14 mouse cellular contexts compared by ENCODE assay signal in genomic region chr1:129837776-129838175, GRCm38 (mm10).
A peak's percentile ranks its signal among the peaks of the same experiment; 100 is the strongest.
DNase-seq lines count a peak whose midpoint lies in the region; ATAC-seq and TF ChIP-seq lines count a peak whose summit lies in the region.
"Had no signal": no experiment of that assay in that cellular context is flagged by ENCODE, and none has a peak within 500 bp of the region (broad histone marks: within the 10 kb centered on the region; RNA-seq: fewer than 3 reads in every experiment).

No protein-coding gene starts in this region.

- no peak for TF ChIP-seq POLR2A in thymus, adult 2 months (IDR thresholded peaks at IDR 0.05; ENCODE audit: control insufficient read depth, extremely low read depth, insufficient read depth, low read length, poor library complexity)

- TF ChIP-seq CTCF in gastrocnemius, adult 2 months (IDR thresholded peaks at IDR 0.05): no peak
- TF ChIP-seq CTCF in stomach, postnatal 0 days (IDR thresholded peaks at IDR 0.05; ENCODE audit: low read depth): no peak
- TF ChIP-seq CTCF in thymus, adult 2 months (IDR thresholded peaks at IDR 0.05; ENCODE audit: borderline replicate concordance, control insufficient read depth, extremely low read depth, insufficient read depth, low read length, poor library complexity): no peak

- DNase-seq in gastrocnemius, postnatal 14 days: peak; percentile 21
- DNase-seq in gastrocnemius, adult 2 months: no peak
- no peak for DNase-seq in stomach, postnatal 0 days (ENCODE audit: low spot score)
- DNase-seq in thymus, adult 2 months: no peak
- DNase-seq: adrenal gland, postnatal 10 days; cerebellum, postnatal 10 days had no signal

- intact Hi-C loops in gastrocnemius, postnatal 14 days (cut with DNase I; ENCODE audit: low total_unique reads): no loop called here
- intact Hi-C loops in gastrocnemius, adult 2 months (cut with DNase I): no loop called here

- H3K36me3 ChIP-seq in stomach, embryonic 14.5 days (ENCODE audit: control insufficient read depth, insufficient read depth, low read length): no peaks in the 10 kb centered on the region
- H3K36me3 ChIP-seq in stomach, postnatal 0 days (ENCODE audit: control insufficient read depth, insufficient read depth, low read length): no peaks in the 10 kb centered on the region
- H3K36me3 ChIP-seq in limb, embryonic 13.5 days: no peaks in the 10 kb centered on the region
- H3K36me3 ChIP-seq in forebrain, embryonic 12.5 days (replicated peaks): no peaks in the 10 kb centered on the region
- no peaks in the 10 kb centered on the region for H3K36me3 ChIP-seq in forebrain, embryonic 16.5 days (ENCODE audit: control insufficient read depth, insufficient read depth)
- H3K36me3 ChIP-seq in thymus, adult 2 months (ENCODE audit: control insufficient read depth, insufficient read depth, low read length): no peaks in the 10 kb centered on the region
- H3K36me3 ChIP-seq: heart, embryonic 15.5 days; liver, embryonic 12.5 days; midbrain, embryonic 15.5 days had no signal

- no peak overlapping the region for H3K4me2 ChIP-seq in stomach, embryonic 14.5 days (replicated peaks; ENCODE audit: low read depth, low read length)
- H3K4me2 ChIP-seq in stomach, postnatal 0 days (replicated peaks; ENCODE audit: low read depth): no peak overlapping the region
- no peak overlapping the region for H3K4me2 ChIP-seq in limb, embryonic 13.5 days (replicated peaks)
- H3K4me2 ChIP-seq in forebrain, embryonic 12.5 days: no peak overlapping the region
- no peak overlapping the region for H3K4me2 ChIP-seq in forebrain, embryonic 16.5 days (ENCODE audit: low read length)
- H3K4me2 ChIP-seq: forebrain, embryonic 13.5 days; heart, embryonic 15.5 days; liver, embryonic 12.5 days; midbrain, embryonic 15.5 days had no signal

- no peaks in the 10 kb centered on the region for H3K27me3 ChIP-seq in stomach, embryonic 14.5 days (ENCODE audit: control insufficient read depth, insufficient read depth, low read length)
- no peaks in the 10 kb centered on the region for H3K27me3 ChIP-seq in stomach, postnatal 0 days (ENCODE audit: control insufficient read depth, insufficient read depth, low read length)
- no peaks in the 10 kb centered on the region for H3K27me3 ChIP-seq in limb, embryonic 13.5 days
- H3K27me3 ChIP-seq in forebrain, embryonic 12.5 days: no peaks in the 10 kb centered on the region
- no peaks in the 10 kb centered on the region for H3K27me3 ChIP-seq in forebrain, embryonic 16.5 days (replicated peaks; ENCODE audit: control insufficient read depth, insufficient read depth, low read length)
- H3K27me3 ChIP-seq in thymus, adult 2 months (ENCODE audit: control insufficient read depth, insufficient read depth, low read length): no peaks in the 10 kb centered on the region
- H3K27me3 ChIP-seq: forebrain, embryonic 13.5 days; heart, embryonic 15.5 days; liver, embryonic 12.5 days; midbrain, embryonic 15.5 days had no signal

- no peak overlapping the region for H3K27ac ChIP-seq in gastrocnemius, adult 2 months
- no peak overlapping the region for H3K27ac ChIP-seq in stomach, embryonic 14.5 days (ENCODE audit: low read length)
- no peak overlapping the region for H3K27ac ChIP-seq in stomach, postnatal 0 days (replicated peaks)
- H3K27ac ChIP-seq in limb, embryonic 13.5 days: no peak overlapping the region
- H3K27ac ChIP-seq in forebrain, embryonic 12.5 days: no peak overlapping the region
- no peak overlapping the region for H3K27ac ChIP-seq in forebrain, embryonic 16.5 days (ENCODE audit: low read length)
- H3K27ac ChIP-seq in thymus, adult 2 months (ENCODE audit: control insufficient read depth, insufficient read depth, low read length): no peak overlapping the region
- H3K27ac ChIP-seq: forebrain, embryonic 13.5 days; heart, embryonic 15.5 days; liver, embryonic 12.5 days; midbrain, embryonic 15.5 days had no signal

- peak; percentile 74; the same call in 1 of the 2 replicates for ATAC-seq in stomach, embryonic 14.5 days (ENCODE audit: insufficient number of reproducible peaks, insufficient read depth, low FRiP score, low read depth)
- no peak for ATAC-seq in stomach, postnatal 0 days (ENCODE audit: low FRiP score, low TSS enrichment)
- peak; percentile 75 for ATAC-seq in limb, embryonic 13.5 days (ENCODE audit: low FRiP score, low read depth)
- ATAC-seq in forebrain, embryonic 12.5 days (ENCODE audit: low FRiP score): no peak
- ATAC-seq in forebrain, embryonic 16.5 days: no peak
- ATAC-seq: forebrain, embryonic 13.5 days; liver, embryonic 12.5 days; midbrain, embryonic 15.5 days had no signal

- no peak overlapping the region for H3K9ac ChIP-seq in stomach, embryonic 14.5 days (replicated peaks; ENCODE audit: low read depth, low read length)
- H3K9ac ChIP-seq in stomach, postnatal 0 days (ENCODE audit: low read length): no peak overlapping the region
- no peak overlapping the region for H3K9ac ChIP-seq in limb, embryonic 13.5 days
- H3K9ac ChIP-seq in forebrain, embryonic 12.5 days: no peak overlapping the region
- no peak overlapping the region for H3K9ac ChIP-seq in forebrain, embryonic 16.5 days (replicated peaks; ENCODE audit: low read depth, low read length)
- H3K9ac ChIP-seq: forebrain, embryonic 13.5 days; heart, embryonic 15.5 days; liver, embryonic 12.5 days; midbrain, embryonic 15.5 days had no signal

- H3K9me3 ChIP-seq in stomach, embryonic 14.5 days (ENCODE audit: control insufficient read depth, low read depth, low read length): no peaks in the 10 kb centered on the region
- no peaks in the 10 kb centered on the region for H3K9me3 ChIP-seq in stomach, postnatal 0 days (ENCODE audit: control insufficient read depth, low read length)
- H3K9me3 ChIP-seq in limb, embryonic 13.5 days: no peaks in the 10 kb centered on the region
- H3K9me3 ChIP-seq in forebrain, embryonic 12.5 days: no peaks in the 10 kb centered on the region
- no peaks in the 10 kb centered on the region for H3K9me3 ChIP-seq in forebrain, embryonic 16.5 days (ENCODE audit: control insufficient read depth, low read length)
- H3K9me3 ChIP-seq: forebrain, embryonic 13.5 days; heart, embryonic 15.5 days; liver, embryonic 12.5 days; midbrain, embryonic 15.5 days had no signal

- 10% methylated on average over 3 of the region's 3 CpGs for WGBS in stomach, embryonic 14.5 days
- 38% methylated on average over 3 of the region's 3 CpGs for WGBS in stomach, postnatal 0 days
- WGBS in limb, embryonic 13.5 days: 14% methylated on average over 3 of the region's 3 CpGs
- WGBS in forebrain, embryonic 12.5 days: 76% methylated on average over 3 of the region's 3 CpGs
- 79% methylated on average over 3 of the region's 3 CpGs for WGBS in forebrain, embryonic 16.5 days
- 34% methylated on average over 3 of the region's 3 CpGs for whole genome bisulfite sequencing in thymus, adult 2 months

- no peak overlapping the region for H3K4me3 ChIP-seq in gastrocnemius, adult 2 months
- H3K4me3 ChIP-seq in stomach, embryonic 14.5 days (ENCODE audit: low read depth, low read length): no peak overlapping the region
- H3K4me3 ChIP-seq in stomach, postnatal 0 days (ENCODE audit: low read depth, low read length): no peak overlapping the region
- no peak overlapping the region for H3K4me3 ChIP-seq in limb, embryonic 13.5 days
- no peak overlapping the region for H3K4me3 ChIP-seq in forebrain, embryonic 12.5 days (replicated peaks)
- no peak overlapping the region for H3K4me3 ChIP-seq in forebrain, embryonic 16.5 days (replicated peaks; ENCODE audit: low read length)
- H3K4me3 ChIP-seq in thymus, adult 2 months (ENCODE audit: control insufficient read depth, insufficient read depth, low read length): no peak overlapping the region
- H3K4me3 ChIP-seq: forebrain, embryonic 13.5 days; heart, embryonic 15.5 days; liver, embryonic 12.5 days; midbrain, embryonic 15.5 days had no signal

- TF ChIP-seq EP300 in stomach, postnatal 0 days (optimal IDR thresholded peaks at IDR 0.05): no peak

- H3K4me1 ChIP-seq in stomach, embryonic 14.5 days (ENCODE audit: control insufficient read depth, insufficient read depth, low read length): peaks cover 3% of the 10 kb centered on the region; the same call in 1 of the 2 replicates
- no peaks in the 10 kb centered on the region for H3K4me1 ChIP-seq in stomach, postnatal 0 days (replicated peaks; ENCODE audit: control insufficient read depth, insufficient read depth)
- no peaks in the 10 kb centered on the region for H3K4me1 ChIP-seq in limb, embryonic 13.5 days
- no peaks in the 10 kb centered on the region for H3K4me1 ChIP-seq in forebrain, embryonic 12.5 days
- no peaks in the 10 kb centered on the region for H3K4me1 ChIP-seq in forebrain, embryonic 16.5 days (replicated peaks; ENCODE audit: control insufficient read depth, insufficient read depth, low read length)
- no peaks in the 10 kb centered on the region for H3K4me1 ChIP-seq in thymus, adult 2 months (replicated peaks; ENCODE audit: control insufficient read depth, insufficient read depth, low read length)
- H3K4me1 ChIP-seq: forebrain, embryonic 13.5 days; heart, embryonic 15.5 days; liver, embryonic 12.5 days; midbrain, embryonic 15.5 days had no signal

Comparison
In these comparisons a context has a peak if more than half of its experiments do, and no peak if none do; other contexts are left out.
1. ATAC-seq: peak in stomach, embryonic 14.5 days (single experiment) and limb, embryonic 13.5 days (single experiment); none in stomach, postnatal 0 days (single experiment), forebrain, embryonic 12.5 days (single experiment) and forebrain, embryonic 16.5 days (single experiment).